Mouse (Mus musculus) megakaryocyte, adult 5-6 weeks (primary cell): ENCODE data around the gene Ubxn4. TPM values are rescaled to one million over a fixed set of nuclear protein-coding genes. Genes with fewer than 3 reads are reported as not detected.
A peak's percentile ranks its signal among the peaks of the same experiment; 100 is the strongest.
"Not testable (repeated sequence)": the region's sequence is repeated elsewhere in the genome, so short reads cannot be mapped to it uniquely, and the experiment has no call there.

Source experiments
- ATAC-seq: 2 replicates; pipeline ENCODE4 v1.8.0; 2016; ENCODE audit warnings: mild to moderate bottlenecking, inconsistent platforms; ENCODE audit not compliant: poor library complexity, severe bottlenecking
- total RNA-seq, 2 experiments: library from RNA; stranded (forward) in 1 of 2; stranded (reverse) in 1 of 2; fragments of 153-499, 151-499 nt in 1 of 2; fragments of 221-1000, 200-1000 nt in 1 of 2; gene quantifications; 2 replicates each; pipeline versions ENCODE4 v1.2.3 to v1.2.4; 2015 to 2017

Ubxn4 gene
- total RNA-seq, 2 experiments from 2014 or later, result 45.3 to 92.8 TPM

GRCm38 (mm10) chr1:128303900-128304299 is 60.1 kb downstream of the Ubxn4 start:
- no peak for ATAC-seq

DNA sequence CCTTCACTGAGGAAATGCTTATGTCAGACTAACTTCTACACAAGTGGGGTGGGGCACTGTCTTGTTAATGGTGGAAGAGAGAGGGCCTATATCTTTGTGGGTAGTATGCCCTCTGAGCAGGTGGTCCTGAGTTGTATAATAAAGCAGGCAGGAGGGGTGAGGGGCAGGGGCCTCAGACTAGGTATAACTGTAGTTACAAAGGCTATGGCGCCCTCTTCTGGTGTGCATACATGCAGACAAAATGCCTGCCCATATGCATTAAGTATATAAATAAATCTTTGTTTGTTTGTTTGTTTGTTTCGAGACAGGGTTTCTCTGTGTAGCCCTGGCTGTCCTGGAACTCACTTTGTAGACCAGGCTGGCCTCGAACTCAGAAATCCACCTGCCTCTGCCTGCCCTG is 65.3 kb downstream of the Ubxn4 start:
- ATAC-seq, result no peak

- ATAC-seq, result peak; percentile 92
Measured at GRCm38 (mm10) chr1:128314665-128315064, 70.9 kb downstream of the Ubxn4 start.

GRCm38 (mm10) chr1:128319266-128319665 is 75.5 kb downstream of the Ubxn4 start:
- ATAC-seq, result not testable (repeated sequence)

DNA sequence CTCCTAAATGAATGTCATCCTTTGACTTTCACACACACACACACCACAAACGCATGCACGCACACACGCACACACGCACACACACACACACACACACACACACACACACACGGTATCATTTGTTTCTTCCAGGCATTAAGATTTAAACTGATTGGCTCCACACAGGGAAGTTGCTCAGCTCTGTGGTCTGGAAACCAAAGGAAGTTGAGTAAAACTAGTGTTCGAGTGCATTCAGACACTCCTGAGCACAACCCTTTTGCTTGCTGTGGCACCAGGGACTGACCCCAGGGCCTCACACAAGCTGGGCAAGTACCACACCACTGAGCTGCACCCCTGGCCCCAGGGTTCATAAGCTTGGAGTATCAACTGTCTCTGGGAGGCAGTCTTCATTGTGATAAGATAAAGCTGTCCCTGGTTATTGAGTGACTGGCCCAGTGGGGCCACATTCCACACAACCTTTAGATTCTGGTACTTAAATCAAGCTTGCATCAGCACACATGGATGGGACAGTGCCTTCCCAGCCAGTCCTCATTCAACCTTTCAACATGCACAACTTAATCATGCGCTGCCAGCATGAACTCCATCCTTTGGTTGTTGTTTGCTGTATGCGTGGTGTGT is 79.4 kb downstream of the Ubxn4 start:
- ATAC-seq, result peak; percentile 94

DNA sequence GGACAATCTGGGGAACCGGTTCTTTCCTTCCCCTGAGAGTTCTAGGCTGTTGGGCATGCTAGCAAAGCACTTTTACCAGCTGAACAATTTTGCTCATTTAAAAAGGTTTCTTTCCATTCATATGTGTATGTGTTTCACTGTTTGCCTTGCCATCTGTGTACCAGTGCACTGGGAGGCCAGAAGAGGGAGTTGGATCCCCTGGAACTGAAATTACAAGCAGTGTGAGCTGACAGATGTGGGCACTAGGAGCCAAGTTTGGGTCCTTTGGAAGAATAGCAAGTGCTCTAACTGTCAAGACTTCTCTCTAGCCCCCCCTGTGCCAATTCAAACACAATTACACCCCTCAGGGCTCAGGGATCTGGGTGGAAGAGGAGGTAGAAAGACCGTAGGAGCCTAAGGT is 81.0 kb downstream of the Ubxn4 start:
- ATAC-seq, result no peak

- no peak for ATAC-seq
Measured at GRCm38 (mm10) chr1:128327165-128327564, 83.4 kb downstream of the Ubxn4 start.

DNA sequence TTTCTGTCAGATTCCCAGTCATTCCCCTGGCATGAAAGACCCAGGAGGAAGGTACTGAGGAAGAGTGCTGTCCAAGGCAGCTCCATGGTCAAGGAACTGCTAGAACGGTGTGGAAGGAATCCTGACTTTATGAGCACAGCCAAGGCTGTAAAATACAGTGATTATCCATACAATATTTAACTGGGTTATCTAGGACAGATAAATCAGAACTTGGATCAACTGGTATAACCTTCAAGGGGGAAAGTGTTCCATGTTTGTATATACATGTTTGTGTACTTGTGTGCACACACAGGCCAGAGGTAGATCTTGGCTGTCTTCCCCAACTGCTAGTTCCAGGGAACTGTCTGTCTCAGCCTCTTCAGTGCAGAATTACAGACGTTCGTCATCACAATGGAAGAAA is 84.5 kb downstream of the Ubxn4 start, which contains the start of gene Lct:
Lct (minus strand) TSS at position 101 of the 400 bp plus-strand sequence.
- no peak for ATAC-seq

Other genes with a start within 250 kb of the Ubxn4 start
- 3.7 and 9.0 TPM in 2 replicates for gene Zranb3, start 140.9 kb upstream of the Ubxn4 start, total RNA-seq (2015)
- 6.4 TPM in 2 replicates for gene Zranb3, start 140.9 kb upstream of the Ubxn4 start, total RNA-seq (2017)
- gene R3hdm1, start 140.7 kb upstream of the Ubxn4 start, total RNA-seq (2015), result 110 and 111 TPM in 2 replicates
- 26.4 and 36.9 TPM in 2 replicates for gene R3hdm1, start 140.7 kb upstream of the Ubxn4 start, total RNA-seq (2017)
- 0.57 and 0.80 TPM in 2 replicates for gene Lct, start 84.4 kb downstream of the Ubxn4 start, total RNA-seq (2015)
- 0.59 and 0.77 TPM in 2 replicates for gene Lct, start 84.4 kb downstream of the Ubxn4 start, total RNA-seq (2017)
- gene Mcm6, start 115.7 kb downstream of the Ubxn4 start, total RNA-seq (2015), result 143 and 147 TPM in 2 replicates
- 205 and 215 TPM in 2 replicates for gene Mcm6, start 115.7 kb downstream of the Ubxn4 start, total RNA-seq (2017)
- 101 and 106 TPM in 2 replicates for gene Dars, start 173.4 kb downstream of the Ubxn4 start, total RNA-seq (2015)
- 149 and 150 TPM in 2 replicates for gene Dars, start 173.4 kb downstream of the Ubxn4 start, total RNA-seq (2017)